In the genomic region with DNA sequence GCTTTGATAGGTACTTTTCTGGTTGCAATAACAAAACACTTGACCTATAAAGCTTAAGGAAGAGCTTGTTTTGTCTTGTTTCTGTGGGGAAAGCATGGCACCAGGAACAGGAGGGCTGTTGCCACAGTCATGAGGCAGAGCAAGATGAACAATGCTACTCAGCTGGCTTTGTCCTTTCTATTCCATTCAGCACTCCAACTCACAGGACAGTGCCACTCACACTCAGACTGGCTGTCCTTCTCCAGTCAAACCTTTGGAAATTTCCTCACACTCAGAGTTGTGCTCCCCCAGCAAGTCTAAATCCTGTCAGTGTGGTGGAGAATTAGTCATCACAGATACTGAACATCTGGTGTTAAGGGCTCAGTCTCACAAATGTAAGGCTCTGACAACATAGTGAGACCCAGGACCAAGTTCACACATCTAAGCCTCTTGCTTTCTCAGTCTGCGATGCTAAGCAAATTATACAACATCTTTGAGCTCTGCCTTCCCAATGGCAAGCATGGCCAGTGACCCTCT, we compare ENCODE assay signal across 15 mouse cellular contexts.
"Had no signal": no experiment of that assay in that cellular context is flagged by ENCODE, and none has a peak within 500 bp of the region (broad histone marks: within the 10 kb centered on the region; RNA-seq: fewer than 3 reads in every experiment).

No protein-coding gene starts in this region.

- H3K4me3 ChIP-seq: kidney, embryonic 15.5 days; layer of hippocampus, adult 2 months; liver, embryonic 12.5 days; midbrain, embryonic 12.5 days; neural tube, embryonic 13.5 days had no signal

- H3K27ac ChIP-seq: kidney, embryonic 15.5 days; layer of hippocampus, adult 2 months; liver, embryonic 12.5 days; midbrain, embryonic 12.5 days; neural tube, embryonic 13.5 days had no signal

- H3K4me2 ChIP-seq: kidney, embryonic 15.5 days; liver, embryonic 12.5 days; lung, embryonic 14.5 days; midbrain, embryonic 12.5 days; neural tube, embryonic 13.5 days had no signal

- DNase-seq: kidney, adult 2 months; kidney, postnatal 36 days; lung, embryonic 14.5 days; lung, postnatal 10 days; lung, postnatal 4 days; retina, postnatal 1 day; right cerebral cortex, postnatal 25 days; thymus, adult 2 months; thymus, postnatal 25 days had no signal

- H3K36me3 ChIP-seq: kidney, embryonic 15.5 days; liver, embryonic 12.5 days; midbrain, embryonic 12.5 days; neural tube, embryonic 13.5 days had no signal

- ATAC-seq: liver, embryonic 12.5 days; midbrain, embryonic 16.5 days had no signal

- H3K9ac ChIP-seq: kidney, embryonic 15.5 days; liver, embryonic 12.5 days; lung, embryonic 14.5 days; midbrain, embryonic 12.5 days; neural tube, embryonic 13.5 days had no signal

- H3K4me1 ChIP-seq: midbrain, embryonic 12.5 days; neural tube, embryonic 13.5 days had no signal

- H3K9me3 ChIP-seq: kidney, embryonic 15.5 days; liver, embryonic 12.5 days; midbrain, embryonic 12.5 days; neural tube, embryonic 13.5 days had no signal

- H3K27me3 ChIP-seq: kidney, embryonic 15.5 days; liver, embryonic 12.5 days; midbrain, embryonic 12.5 days; neural tube, embryonic 13.5 days had no signal
